In genomic region chr3:69599166-69599500, GRCm38 (mm10) we compare ENCODE assay signal across 8 mouse cellular contexts. TPM values are rescaled to one million over a fixed set of nuclear protein-coding genes. Genes with fewer than 3 reads are reported as not detected.
DNase-seq lines count a peak whose midpoint lies in the region; ATAC-seq lines count a peak whose summit lies in the region.

No protein-coding gene starts in this region.

- DNase-seq in kidney, adult 11 months: no peak
- peak; percentile 53 for DNase-seq in brain, adult 2 months (ENCODE audit: low read depth, low spot score)
- peak; percentile 11 for DNase-seq in heart, postnatal 4 days
- peak; percentile 6 for DNase-seq in lung, postnatal 10 days
- DNase-seq in testis, postnatal 10 days (ENCODE audit: low spot score): peak; percentile 54
- DNase-seq in embryo, embryonic 11 days: no peak
- no peak for DNase-seq in natural killer cell, adult 2 months (ENCODE audit: low spot score in 2 of 2)

- peak overlapping the region; percentile 85; the same call in 1 of the 2 replicates for H3K9ac ChIP-seq in kidney, embryonic 14.5 days (ENCODE audit: low read depth, low read length)

- WGBS in kidney, embryonic 14.5 days: 8% methylated on average over 5 of the region's 5 CpGs

- no peaks in the 10 kb centered on the region for H3K4me1 ChIP-seq in kidney, embryonic 14.5 days (ENCODE audit: control insufficient read depth, insufficient read depth, low read length)

- peak overlapping the region; percentile 68 for H3K4me3 ChIP-seq in kidney, embryonic 14.5 days (ENCODE audit: low read length)

- ATAC-seq in kidney, embryonic 14.5 days (ENCODE audit: low FRiP score, low TSS enrichment): peak; percentile 29; the same call in 1 of the 2 replicates

- no peaks in the 10 kb centered on the region for H3K36me3 ChIP-seq in kidney, embryonic 14.5 days (ENCODE audit: control insufficient read depth, insufficient read depth, low read length)

- peak overlapping the region; percentile 78 for H3K4me2 ChIP-seq in kidney, embryonic 14.5 days (replicated peaks; ENCODE audit: low read depth, low read length)

- no peak overlapping the region for H3K27ac ChIP-seq in kidney, embryonic 14.5 days (ENCODE audit: low read depth, low read length)

- H3K9me3 ChIP-seq in kidney, embryonic 14.5 days (ENCODE audit: control insufficient read depth, low read length): no peaks in the 10 kb centered on the region

- no peaks in the 10 kb centered on the region for H3K27me3 ChIP-seq in kidney, embryonic 14.5 days (ENCODE audit: control insufficient read depth, insufficient read depth, low read length)

RNA-seq across cellular contexts. Expression of gene B3galnt1, which starts 0.4 kb away (rescaled TPM):
- polyA plus RNA-seq in kidney, embryonic 14.5 days (2014; fragmentation: Nextera tagmentation; extraction: Ambion mirVana): 27.7 and 29.4 TPM in 2 replicates
- 1 to 10 TPM; 5.2 TPM for total RNA-seq in heart, postnatal 4 days (2021)

Comparison
In these comparisons a context has a peak if more than half of its experiments do, and no peak if none do; other contexts are left out.
1. DNase-seq: peak in brain, adult 2 months (single experiment), heart, postnatal 4 days (single experiment), lung, postnatal 10 days (single experiment) and testis, postnatal 10 days (single experiment); none in kidney, adult 11 months (single experiment), embryo, embryonic 11 days (single experiment) and natural killer cell, adult 2 months (0 of 2).